Mouse (Mus musculus) thymus, adult 2 months (tissue): ENCODE measurements at regions not wholly inside any gene's neighbourhood (a gene's known extent, or its start where the extent isn't known, plus 50 kb on each side); places are given as distances from the start of the nearest gene placed in this dataset.

Experiments
- DNase-seq: peaks from one replicate; pipeline ENCODE4 v3.0.0; 2021
- H3K27ac ChIP-seq: fragments of 200-500 bp; 2 replicates; pipeline ENCODE4 v1.5.1; 2012; ENCODE audit warnings: low read length, control low read depth; ENCODE audit not compliant: control insufficient read depth, insufficient read depth
- H3K27me3 ChIP-seq: fragments of 200-500 bp; 2 replicates; pipeline ENCODE4 v1.6.1; 2012; ENCODE audit warnings: mild to moderate bottlenecking, low read length, moderate library complexity, mixed read lengths; ENCODE audit not compliant: control insufficient read depth, insufficient read depth
- H3K36me3 ChIP-seq: fragments of 200-500 bp; 2 replicates; pipeline ENCODE4 v1.6.1; 2012; ENCODE audit warnings: mild to moderate bottlenecking, low read length, moderate library complexity; ENCODE audit not compliant: control insufficient read depth, insufficient read depth
- H3K4me1 ChIP-seq: fragments of 200-500 bp; replicated peaks from 2 replicates; pipeline ENCODE4 v1.6.1; 2012; ENCODE audit warnings: low read length; ENCODE audit not compliant: control insufficient read depth, insufficient read depth
- H3K4me3 ChIP-seq: fragments of 200-500 bp; 2 replicates; pipeline ENCODE4 v1.5.1; 2012; ENCODE audit warnings: mild to moderate bottlenecking, low read length, control low read depth, moderate library complexity; ENCODE audit not compliant: control insufficient read depth, insufficient read depth
- CTCF ChIP-seq: fragments of 200-500 bp; IDR thresholded peaks from 2 replicates; pipeline ENCODE4 v1.5.1; 2012; ENCODE audit warnings: mild to moderate bottlenecking, control low read depth, low read length, moderate library complexity, borderline replicate concordance; ENCODE audit not compliant: control insufficient read depth, poor library complexity, insufficient read depth; ENCODE audit errors: extremely low read depth
- POLR2A ChIP-seq: fragments of 200-500 bp; IDR thresholded peaks from 2 replicates; pipeline ENCODE4 v1.6.1; 2012; ENCODE audit warnings: mild to moderate bottlenecking, low read length, control low read depth, moderate library complexity; ENCODE audit not compliant: control insufficient read depth, poor library complexity, insufficient read depth; ENCODE audit errors: extremely low read depth
- WGBS: fragments of 180-500 bp; shearing (Covaris S2); methylation state at CpG from one replicate; pipeline ENCODE4 v1.1.7; 2018; 5-methylcytosine and 5-hydroxymethylcytosine counted together

GRCm38 (mm10) chr8:125314221-125314984, 255.2 kb downstream of the Sipa1l2 start:
- no peak overlapping the region for H3K4me3 ChIP-seq
- H3K36me3 ChIP-seq, result no peaks in the 10 kb centered on the region
- no peaks in the 10 kb centered on the region for H3K4me1 ChIP-seq
- 88% methylated on average over 10 of the region's 10 CpGs for WGBS
- no peak for DNase-seq
- no peaks in the 10 kb centered on the region for H3K27me3 ChIP-seq
- TF ChIP-seq POLR2A (no peak), CTCF (no peak)
- H3K27ac ChIP-seq, result no peak overlapping the region

- Histone ChIP-seq H3K27me3 (no peaks in the 10 kb centered on the region), H3K4me1 (0 out of 2 replicates have a peak, but pooled peaks cover 3% of the 10 kb centered on the region), H3K4me3 (no peak overlapping the region), H3K27ac (no peak overlapping the region), H3K36me3 (no peaks in the 10 kb centered on the region)
- no peak for TF ChIP-seq POLR2A
- no peak for TF ChIP-seq CTCF
- 78% methylated on average over 11 of the region's 11 CpGs for WGBS
- no peak for DNase-seq
Measured at GRCm38 (mm10) chr8:125311228-125312053, 257.4 kb downstream of the Disc1 start.
